Mouse (Mus musculus) T-helper 1 cell (primary cell): ENCODE measurements around the gene Baiap2l2.

Experiments used
- in situ Hi-C: fragments of 300-600 bp; cut with MboI, MseI; formaldehyde crosslinking; loops from one replicate; pipeline ENCODE4 v1.15.1; 2025; ENCODE audit warnings: high pct_unique_total_duplicates

Baiap2l2 gene

DNA sequence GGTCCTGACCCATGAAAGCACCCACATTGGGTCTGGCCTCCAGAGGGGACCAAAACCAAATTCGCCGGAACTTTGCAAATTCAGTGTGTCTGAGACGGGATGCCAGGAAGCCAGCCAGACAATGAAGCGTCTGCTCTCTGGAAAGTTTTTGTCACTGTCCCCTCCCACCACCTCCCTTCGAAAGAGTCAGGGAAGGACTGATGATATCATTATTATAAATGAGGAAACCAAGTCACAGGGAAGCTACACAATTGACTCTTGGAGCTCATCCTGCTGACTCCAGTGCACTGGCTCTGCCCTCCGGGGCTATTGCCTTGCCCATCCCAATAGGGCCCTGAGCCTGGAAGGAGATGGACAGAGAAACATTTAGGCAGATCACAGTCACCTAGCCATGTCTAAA is 71.7 kb downstream of the Baiap2l2 start:
- in situ Hi-C loops: no loop called here

DNA sequence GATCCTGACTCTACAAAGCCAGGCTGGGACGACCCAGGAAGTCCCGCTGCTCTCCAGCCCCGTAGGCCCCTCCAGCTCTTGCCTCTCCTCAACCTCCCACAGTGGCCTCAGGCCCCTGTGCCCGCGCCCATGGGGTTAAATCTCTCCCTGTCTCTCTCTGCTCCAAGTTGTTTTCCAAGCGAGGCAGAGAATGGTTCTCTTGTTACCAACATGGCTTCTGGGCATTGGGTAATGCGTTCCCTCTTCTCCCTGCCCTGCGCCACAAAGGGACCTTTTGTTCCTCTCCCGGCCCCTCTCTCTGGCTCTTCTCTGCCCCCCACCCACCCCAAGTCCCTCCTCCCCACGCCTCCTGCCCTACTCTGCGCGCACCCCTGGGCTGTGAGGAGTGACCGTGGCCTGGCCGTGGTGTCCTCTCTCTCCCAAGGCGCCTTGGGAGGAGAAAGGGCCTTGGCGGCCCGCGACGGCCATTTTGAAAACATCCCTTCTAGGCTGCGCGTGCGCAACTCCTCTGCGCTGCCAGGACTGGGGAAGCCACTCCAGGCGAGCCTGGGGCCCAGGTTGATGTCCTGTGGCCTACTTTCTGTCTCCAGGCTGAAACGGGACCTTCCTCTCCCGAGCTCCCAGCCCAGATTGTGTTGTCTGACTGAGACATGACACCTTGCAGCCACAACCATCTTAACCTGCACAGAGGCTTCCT is 72.4 kb downstream of the Baiap2l2 start:
- in situ Hi-C loops: no loop called here

DNA sequence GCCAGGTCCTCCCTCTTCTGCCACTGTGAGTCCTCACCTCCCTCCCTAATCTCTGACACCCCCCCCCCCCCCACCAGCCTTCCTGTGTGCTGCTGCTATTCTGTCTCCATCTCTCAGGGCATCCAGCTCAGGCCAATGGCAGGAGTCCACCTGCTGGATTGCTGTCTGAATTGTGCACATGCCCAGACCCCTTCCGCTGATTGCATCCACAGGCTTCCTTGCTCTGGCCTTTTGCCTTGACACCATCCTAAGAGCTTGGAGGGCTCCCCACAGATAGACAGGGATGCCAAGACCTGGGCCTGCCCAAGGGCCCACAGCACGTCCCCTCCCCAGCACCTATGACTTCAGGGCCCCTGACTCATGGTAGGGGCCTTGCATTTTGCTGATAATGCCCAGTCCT is 75.0 kb downstream of the Baiap2l2 start:
- in situ Hi-C loops: no loop called here

DNA sequence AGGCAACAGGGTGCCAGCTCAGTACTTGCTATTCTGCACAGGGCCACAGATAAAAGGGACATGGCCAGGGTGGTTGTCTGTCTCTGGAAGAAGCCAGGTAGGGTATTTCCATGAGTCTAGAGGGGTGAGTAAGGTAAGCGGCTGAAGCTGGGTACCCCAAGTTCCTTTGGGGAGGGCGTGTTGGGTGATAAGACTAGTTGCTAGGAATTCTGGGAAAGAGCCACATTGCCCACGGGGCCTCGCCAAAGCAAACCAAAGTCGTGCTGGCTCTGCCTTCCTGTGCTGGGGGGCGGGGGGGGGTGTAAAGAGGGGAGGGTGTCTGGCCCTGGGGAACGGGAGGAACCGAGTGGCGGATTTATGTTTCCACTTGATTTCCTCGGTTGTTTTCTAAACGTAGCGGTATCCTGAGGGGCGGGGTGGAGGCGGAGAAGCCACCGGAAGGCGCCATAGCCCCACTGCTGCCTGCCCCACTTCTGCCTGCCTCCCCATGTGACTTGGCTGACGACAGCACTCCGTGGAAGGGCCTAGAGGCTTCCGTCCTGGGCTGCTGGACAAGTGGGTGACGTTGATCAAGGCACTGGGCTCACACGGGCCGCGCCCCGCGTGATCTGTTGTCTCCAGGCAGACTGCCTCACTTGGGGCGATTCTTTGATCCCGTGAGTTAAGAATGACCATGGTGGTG is 76.4 kb downstream of the Baiap2l2 start:
- in situ Hi-C loops: no loop called here

DNA sequence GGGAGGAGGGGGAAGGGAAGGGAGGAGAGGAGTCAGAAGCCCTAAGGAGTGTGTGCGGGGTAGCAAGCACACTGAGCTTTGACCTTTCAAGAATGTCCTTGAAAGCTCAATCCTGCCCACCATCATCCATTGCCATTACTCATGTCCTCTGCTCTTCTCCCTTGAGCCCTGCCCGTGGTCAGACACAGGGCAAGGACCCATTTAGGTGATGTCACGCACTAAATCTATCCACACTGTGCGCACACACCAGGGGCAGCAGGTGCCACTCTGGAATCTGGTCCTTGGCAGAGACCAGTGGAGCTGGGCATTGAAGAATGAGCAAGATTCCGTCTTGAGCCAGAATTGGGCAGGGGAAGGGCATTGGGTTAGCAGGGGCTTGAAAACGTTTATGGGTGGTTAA is 77.1 kb downstream of the Baiap2l2 start:
- in situ Hi-C loops: no loop called here
